Mouse (Mus musculus) G1E (cell line): ENCODE data around the gene Tbc1d10a.

ENCODE experiments used
- CTCF ChIP-seq: IDR thresholded peaks from 2 replicates; pipeline ENCODE4 v1.5.1; 2012; ENCODE audit warnings: low read depth, low read length, inconsistent platforms, mixed read lengths
- GATA1 ChIP-seq: IDR thresholded peaks from 2 replicates; pipeline ENCODE4 v1.6.1; 2012; ENCODE audit warnings: borderline replicate concordance, low read length, inconsistent platforms, mixed read lengths
- POLR2AphosphoS5 ChIP-seq: IDR thresholded peaks from 2 replicates; pipeline ENCODE4 v1.6.1; 2012; ENCODE audit warnings: low read depth, low read length, inconsistent platforms; ENCODE audit not compliant: insufficient replicate concordance
- TAL1 ChIP-seq: conservative IDR thresholded peaks from 2 replicates; pipeline ENCODE4 v1.6.1; 2012; ENCODE audit warnings: low read depth, low read length, inconsistent platforms, mixed read lengths

DNA sequence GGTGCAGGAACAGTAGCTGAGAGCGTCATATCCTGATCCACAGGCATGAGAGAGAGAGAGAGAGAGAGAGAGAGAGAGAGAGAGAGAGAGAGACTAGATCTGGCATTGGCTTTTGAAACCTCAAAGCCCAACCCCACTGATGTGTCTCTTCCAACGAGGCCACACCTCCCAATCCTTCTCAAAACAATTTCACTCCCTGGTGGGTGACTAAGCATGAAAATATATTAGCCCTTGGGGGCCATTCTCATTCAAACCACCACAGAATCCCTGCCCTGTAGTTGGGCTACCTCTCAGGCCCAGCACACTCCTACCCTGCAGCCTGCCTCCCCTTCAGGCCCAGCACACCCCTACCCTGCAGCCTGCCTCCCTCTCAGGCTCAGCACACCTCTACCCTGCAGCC lies 66.3 kb downstream of the Tbc1d10a start:
- no peak for TF ChIP-seq CTCF
- TF ChIP-seq TAL1: no peak
- TF ChIP-seq GATA1: no peak
- TF ChIP-seq POLR2AphosphoS5: no peak
